Mouse (Mus musculus) C2C12 (cell line): ENCODE results near the gene Epas1.

ENCODE experiments used
- CTCF ChIP-seq: IDR thresholded peaks from one replicate; pipeline ENCODE4 v1.5.1; 2011; ENCODE audit not compliant: control insufficient read depth, insufficient read depth, insufficient read length
- FOSL1 ChIP-seq: IDR thresholded peaks from one replicate; pipeline ENCODE4 v1.8.0; 2011; ENCODE audit warnings: mild to moderate bottlenecking, low read length; ENCODE audit not compliant: poor library complexity, insufficient read depth, severe bottlenecking
- MAX ChIP-seq: IDR thresholded peaks from one replicate; pipeline ENCODE4 v1.6.1; 2011; ENCODE audit warnings: mild to moderate bottlenecking, control low read depth
- MYOD1 ChIP-seq: IDR thresholded peaks from one replicate; pipeline ENCODE4 v1.6.1; 2011; ENCODE audit warnings: low read depth; ENCODE audit not compliant: control insufficient read depth, insufficient read length
- USF1 ChIP-seq: IDR thresholded peaks from one replicate; pipeline ENCODE4 v1.6.1; 2011; ENCODE audit warnings: low read depth, mild to moderate bottlenecking, control low read depth, moderate library complexity

DNA sequence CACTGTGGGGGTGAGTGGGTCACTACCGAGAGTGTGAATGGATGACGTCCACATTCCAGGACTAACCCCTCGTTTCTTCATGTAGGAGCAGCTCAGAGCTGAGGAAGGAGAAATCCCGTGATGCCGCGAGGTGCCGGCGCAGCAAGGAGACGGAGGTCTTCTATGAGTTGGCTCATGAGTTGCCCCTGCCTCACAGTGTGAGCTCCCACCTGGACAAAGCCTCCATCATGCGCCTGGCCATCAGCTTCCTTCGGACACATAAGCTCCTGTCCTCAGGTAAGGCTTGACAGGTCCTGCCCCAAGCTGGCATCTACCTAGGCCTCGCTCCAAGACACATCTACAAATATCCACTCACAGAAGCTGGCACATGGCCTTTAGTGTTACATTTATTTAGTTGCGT is 43.5 kb downstream of the Epas1 start:
- TF ChIP-seq CTCF (no peak), USF1 (no peak), FOSL1 (no peak), MAX (no peak), MYOD1 (no peak)
